In genomic region chr7:37770400-37771050, GRCm38 (mm10) we compare ENCODE assay signal across 8 mouse cellular contexts. TPM values are rescaled to one million over a fixed set of nuclear protein-coding genes. Genes with fewer than 3 reads are reported as not detected.
DNase-seq lines count a peak whose midpoint lies in the region; ATAC-seq and TF ChIP-seq lines count a peak whose summit lies in the region.

No protein-coding gene starts in this region.

- 0% methylated on average over 56 of the region's 57 CpGs for WGBS in hindbrain, embryonic 16.5 days

- H3K4me2 ChIP-seq in hindbrain, embryonic 16.5 days (ENCODE audit: low read length): peak overlapping the region; percentile 94

- peak overlapping the region; percentile 46 for H3K4me3 ChIP-seq in cortical plate, adult 2 months (ENCODE audit: insufficient read depth, low read length)
- H3K4me3 ChIP-seq in hindbrain, embryonic 16.5 days (ENCODE audit: low read length): peak overlapping the region; percentile 64

- H3K9me3 ChIP-seq in hindbrain, embryonic 16.5 days (ENCODE audit: control insufficient read depth, low read length): no peaks in the 10 kb centered on the region

- H3K4me1 ChIP-seq in cortical plate, adult 2 months (ENCODE audit: control insufficient read depth, insufficient read depth, low read length): no peaks in the 10 kb centered on the region
- peaks cover 14% of the 10 kb centered on the region for H3K4me1 ChIP-seq in hindbrain, embryonic 16.5 days (ENCODE audit: control insufficient read depth, insufficient read depth, low read depth, low read length)

- no peaks in the 10 kb centered on the region for H3K27me3 ChIP-seq in hindbrain, embryonic 16.5 days (replicated peaks; ENCODE audit: control insufficient read depth, insufficient read depth, low read length)

- peak; percentile 69 for DNase-seq in adrenal gland, adult 8-10 months
- DNase-seq in gastrocnemius, postnatal 10 days: peak; percentile 83
- peak; percentile 65 to 75 for DNase-seq in left cerebral cortex, postnatal 25 days (ENCODE audit: low spot score in 2 of 2)
- DNase-seq in mesoderm, embryonic 11.5 days (ENCODE audit: low read depth, low spot score): peak; percentile 92
- peak; percentile 52 to 53 for DNase-seq in right cerebral cortex, postnatal 36 days (ENCODE audit: low spot score in 2 of 2)
- no peak for DNase-seq in natural killer cell, adult 2 months (ENCODE audit: low spot score in 2 of 2)

- peak overlapping the region; percentile 83 for H3K9ac ChIP-seq in hindbrain, embryonic 16.5 days (ENCODE audit: low read depth, low read length)

- intact Hi-C loops in left cerebral cortex, postnatal 25 days (cut with DNase I): loop anchor here (1.0 to 5.0 kb wide), 2 partner anchors 123 to 395 kb away; no protein-coding TSS in a partner anchor

- peak; percentile 34; the same call in 1 of the 2 replicates for TF ChIP-seq CTCF in cortical plate, adult 2 months (IDR thresholded peaks at IDR 0.05; ENCODE audit: extremely low read depth, insufficient read depth, low read length)

- no peak for TF ChIP-seq POLR2A in cortical plate, adult 2 months (IDR thresholded peaks at IDR 0.05; ENCODE audit: extremely low read depth, insufficient read depth, low read length)

- H3K27ac ChIP-seq in cortical plate, adult 2 months (ENCODE audit: insufficient read depth, low read length): peak overlapping the region; percentile 89
- H3K27ac ChIP-seq in hindbrain, embryonic 16.5 days (ENCODE audit: low read depth, low read length): peak overlapping the region; percentile 90

- no peaks in the 10 kb centered on the region for H3K36me3 ChIP-seq in hindbrain, embryonic 16.5 days (ENCODE audit: control insufficient read depth, insufficient read depth, low read length)

- ATAC-seq in hindbrain, embryonic 16.5 days: peak; percentile 82

RNA-seq across cellular contexts. Expression of gene Zfp536, which starts 2.9 kb away (rescaled TPM):
- total RNA-seq in adrenal gland, adult 8-10 months (2022): 10 to 100 TPM in 2 of 4 experiments, 1 to 10 TPM in 2; 6.8 to 19.8 (median 9.5) TPM
- 16.0 and 16.5 TPM in 2 replicates for polyA plus RNA-seq in cortical plate, adult 2 months (2012; rRNA removed)
- total RNA-seq in gastrocnemius, postnatal 10 days (2021): 1 to 10 TPM; 3.9 to 4.2 TPM
- polyA plus RNA-seq in hindbrain, embryonic 16.5 days (2015; fragmentation: Nextera tagmentation; extraction: Ambion mirVana): 28.5 and 31.0 TPM in 2 replicates
- 10 to 100 TPM; 32.0 to 38.0 TPM for total RNA-seq in left cerebral cortex, postnatal 25 days (2021)

Comparison
In these comparisons a context has a peak if more than half of its experiments do, and no peak if none do; other contexts are left out.
1. DNase-seq: peak in adrenal gland, adult 8-10 months (single experiment), gastrocnemius, postnatal 10 days (single experiment), left cerebral cortex, postnatal 25 days (2 of 2), mesoderm, embryonic 11.5 days (single experiment) and right cerebral cortex, postnatal 36 days (2 of 2); none in natural killer cell, adult 2 months (0 of 2).